Mouse (Mus musculus): Measurements from ENCODE around the gene Astn1. TPM values are rescaled to one million over a fixed set of nuclear protein-coding genes. Genes with fewer than 3 reads are reported as not detected.
A peak's percentile ranks its signal among the peaks of the same experiment; 100 is the strongest.

Astn1 gene
- polyA plus RNA-seq, 1 experiment from 2014 or later = 32.1 TPM

GRCm38 (mm10) chr1:158383210-158383609, 21.1 kb downstream of the Astn1 start:
- Histone ChIP-seq H3K9ac (replicated peaks) (no peak overlapping the region), H3K4me1 (replicated peaks) (peaks cover 15% of the 10 kb centered on the region), H3K27ac (no peak overlapping the region), H3K4me3 (replicated peaks) (no peak overlapping the region), H3K9me3 (no peaks in the 10 kb centered on the region), H3K4me2 (replicated peaks) (no peak overlapping the region), H3K27me3 (no peaks in the 10 kb centered on the region), H3K36me3 (peaks cover 36% of the 10 kb centered on the region)
- ATAC-seq = no peak
- 87% methylated on average over 3 of the region's 3 CpGs for WGBS

- ATAC-seq = no peak
- peaks cover 26% of the 10 kb centered on the region for H3K36me3 ChIP-seq
- no peak overlapping the region for H3K27ac ChIP-seq
- peaks cover 22% of the 10 kb centered on the region for H3K4me1 ChIP-seq (replicated peaks)
- H3K4me3 ChIP-seq (replicated peaks) = no peak overlapping the region
- no peak overlapping the region for H3K9ac ChIP-seq (replicated peaks)
- no peaks in the 10 kb centered on the region for H3K27me3 ChIP-seq
- WGBS = 97% methylated on average over 2 of the region's 2 CpGs
- H3K4me2 ChIP-seq (replicated peaks) = no peak overlapping the region
- no peaks in the 10 kb centered on the region for H3K9me3 ChIP-seq
Measured at GRCm38 (mm10) chr1:158385311-158385710, 23.2 kb downstream of the Astn1 start.

- H3K9ac ChIP-seq (replicated peaks) = no peak overlapping the region
- no peak overlapping the region for H3K4me2 ChIP-seq (replicated peaks)
- H3K4me1 ChIP-seq (replicated peaks) = peaks cover 28% of the 10 kb centered on the region
- H3K9me3 ChIP-seq = no peaks in the 10 kb centered on the region
- H3K27ac ChIP-seq = no peak overlapping the region
- WGBS = 22% methylated on average over 3 of the region's 3 CpGs
- peaks cover 18% of the 10 kb centered on the region for H3K36me3 ChIP-seq
- no peaks in the 10 kb centered on the region for H3K27me3 ChIP-seq
- H3K4me3 ChIP-seq (replicated peaks) = no peak overlapping the region
- ATAC-seq = no peak
Measured at GRCm38 (mm10) chr1:158386781-158387180, 24.7 kb downstream of the Astn1 start.

- no peak overlapping the region for H3K4me3 ChIP-seq (replicated peaks)
- no peak overlapping the region for H3K9ac ChIP-seq (replicated peaks)
- WGBS = 97% methylated on average over 4 of the region's 4 CpGs
- no peak for ATAC-seq
- no peak overlapping the region for H3K27ac ChIP-seq
- no peaks in the 10 kb centered on the region for H3K9me3 ChIP-seq
- H3K36me3 ChIP-seq = peaks cover 16% of the 10 kb centered on the region
- peaks cover 23% of the 10 kb centered on the region for H3K4me1 ChIP-seq (replicated peaks)
- no peak overlapping the region for H3K4me2 ChIP-seq (replicated peaks)
- no peaks in the 10 kb centered on the region for H3K27me3 ChIP-seq
Measured at GRCm38 (mm10) chr1:158388995-158389394, 26.9 kb downstream of the Astn1 start.

- Histone ChIP-seq H3K27me3 (no peaks in the 10 kb centered on the region), H3K4me1 (replicated peaks) (peaks cover 23% of the 10 kb centered on the region), H3K36me3 (peaks cover 9% of the 10 kb centered on the region), H3K9ac (replicated peaks) (no peak overlapping the region), H3K4me3 (replicated peaks) (no peak overlapping the region), H3K9me3 (no peaks in the 10 kb centered on the region), H3K4me2 (replicated peaks) (no peak overlapping the region), H3K27ac (peak overlapping the region; percentile 72)
- peak; percentile 51; the same call in 1 of the 2 replicates for ATAC-seq
- 65% methylated on average over 4 of the region's 4 CpGs for WGBS
Measured at GRCm38 (mm10) chr1:158390693-158391092, 28.6 kb downstream of the Astn1 start.

- Histone ChIP-seq H3K4me2 (replicated peaks) (no peak overlapping the region), H3K9ac (replicated peaks) (no peak overlapping the region), H3K4me1 (replicated peaks) (no peaks in the 10 kb centered on the region), H3K36me3 (no peaks in the 10 kb centered on the region), H3K4me3 (replicated peaks) (no peak overlapping the region), H3K9me3 (no peaks in the 10 kb centered on the region), H3K27ac (no peak overlapping the region), H3K27me3 (no peaks in the 10 kb centered on the region)
- no peak for ATAC-seq
- WGBS = 95% methylated on average over 2 of the region's 2 CpGs
Measured at GRCm38 (mm10) chr1:158397058-158397457, 35.0 kb downstream of the Astn1 start.

GRCm38 (mm10) chr1:158400898-158401297, 38.8 kb downstream of the Astn1 start:
- ATAC-seq = no peak
- H3K9ac ChIP-seq (replicated peaks) = no peak overlapping the region
- 0 out of 2 replicates have a peak, but pooled peaks cover 9% of the 10 kb centered on the region for H3K36me3 ChIP-seq
- H3K4me3 ChIP-seq (replicated peaks) = no peak overlapping the region
- WGBS = 65% methylated on average over 2 of the region's 2 CpGs
- H3K27ac ChIP-seq = no peak overlapping the region
- H3K4me2 ChIP-seq (replicated peaks) = no peak overlapping the region
- peaks cover 24% of the 10 kb centered on the region for H3K4me1 ChIP-seq (replicated peaks)
- H3K27me3 ChIP-seq = no peaks in the 10 kb centered on the region
- no peaks in the 10 kb centered on the region for H3K9me3 ChIP-seq

- WGBS = 42% methylated on average over 10 of the region's 10 CpGs
- no peak overlapping the region for H3K9ac ChIP-seq (replicated peaks)
- H3K36me3 ChIP-seq = 0 out of 2 replicates have a peak, but pooled peaks cover 9% of the 10 kb centered on the region
- H3K4me3 ChIP-seq (replicated peaks) = no peak overlapping the region
- H3K27ac ChIP-seq = peak overlapping the region; percentile 54
- H3K9me3 ChIP-seq = no peaks in the 10 kb centered on the region
- no peak overlapping the region for H3K4me2 ChIP-seq (replicated peaks)
- H3K27me3 ChIP-seq = no peaks in the 10 kb centered on the region
- H3K4me1 ChIP-seq (replicated peaks) = peaks cover 57% of the 10 kb centered on the region
- ATAC-seq = 0 out of 2 replicates have a peak, but pooled peaks have one; percentile 16
Measured at GRCm38 (mm10) chr1:158405899-158406769, 44.1 kb downstream of the Astn1 start.

GRCm38 (mm10) chr1:158408124-158408523, 46.1 kb downstream of the Astn1 start:
- Histone ChIP-seq H3K4me2 (replicated peaks) (no peak overlapping the region), H3K9me3 (no peaks in the 10 kb centered on the region), H3K36me3 (0 out of 2 replicates have a peak, but pooled peaks cover 6% of the 10 kb centered on the region), H3K27ac (no peak overlapping the region), H3K4me3 (replicated peaks) (no peak overlapping the region), H3K27me3 (no peaks in the 10 kb centered on the region), H3K9ac (replicated peaks) (no peak overlapping the region), H3K4me1 (replicated peaks) (peaks cover 59% of the 10 kb centered on the region)
- 54% methylated on average over 2 of the region's 2 CpGs for WGBS
- no peak for ATAC-seq

GRCm38 (mm10) chr1:158411146-158411545, 49.1 kb downstream of the Astn1 start:
- Histone ChIP-seq H3K4me3 (replicated peaks) (no peak overlapping the region), H3K27me3 (no peaks in the 10 kb centered on the region), H3K9ac (replicated peaks) (no peak overlapping the region), H3K27ac (no peak overlapping the region), H3K4me1 (replicated peaks) (peaks cover 33% of the 10 kb centered on the region), H3K9me3 (no peaks in the 10 kb centered on the region), H3K36me3 (no peaks in the 10 kb centered on the region), H3K4me2 (replicated peaks) (no peak overlapping the region)
- no peak for ATAC-seq
- WGBS = 69% methylated on average over 3 of the region's 3 CpGs

- H3K9me3 ChIP-seq = no peaks in the 10 kb centered on the region
- no peaks in the 10 kb centered on the region for H3K36me3 ChIP-seq
- H3K27ac ChIP-seq = no peak overlapping the region
- WGBS = 87% methylated on average over 2 of the region's 2 CpGs
- 0 out of 2 replicates have a peak, but pooled peaks cover 3% of the 10 kb centered on the region for H3K4me1 ChIP-seq (replicated peaks)
- no peak overlapping the region for H3K9ac ChIP-seq (replicated peaks)
- no peak for ATAC-seq
- no peak overlapping the region for H3K4me2 ChIP-seq (replicated peaks)
- H3K27me3 ChIP-seq = no peaks in the 10 kb centered on the region
- no peak overlapping the region for H3K4me3 ChIP-seq (replicated peaks)
Measured at GRCm38 (mm10) chr1:158414198-158414597, 52.1 kb downstream of the Astn1 start.

- no peaks in the 10 kb centered on the region; the same call in 1 of the 2 replicates for H3K4me1 ChIP-seq (replicated peaks)
- no peak for ATAC-seq
- no peak overlapping the region for H3K9ac ChIP-seq (replicated peaks)
- no peak overlapping the region for H3K4me3 ChIP-seq (replicated peaks)
- H3K4me2 ChIP-seq (replicated peaks) = no peak overlapping the region
- WGBS = 80% methylated on average over 8 of the region's 8 CpGs
- H3K9me3 ChIP-seq = no peaks in the 10 kb centered on the region
- H3K36me3 ChIP-seq = no peaks in the 10 kb centered on the region
- no peaks in the 10 kb centered on the region for H3K27me3 ChIP-seq
- H3K27ac ChIP-seq = no peak overlapping the region
Measured at GRCm38 (mm10) chr1:158421451-158421850, 59.4 kb downstream of the Astn1 start.

Measured in midbrain, embryonic 13.5 days (tissue).